Mouse (Mus musculus): Measurements from ENCODE around the gene Ift20. TPM values are rescaled to one million over a fixed set of nuclear protein-coding genes. Genes with fewer than 3 reads are reported as not detected.
"Not testable (repeated sequence)": the region's sequence is repeated elsewhere in the genome, so short reads cannot be mapped to it uniquely, and the experiment has no call there.

Ift20 gene
- total RNA-seq, 2 experiments from 2014 or later, result 77.7 to 80.2 TPM

DNA sequence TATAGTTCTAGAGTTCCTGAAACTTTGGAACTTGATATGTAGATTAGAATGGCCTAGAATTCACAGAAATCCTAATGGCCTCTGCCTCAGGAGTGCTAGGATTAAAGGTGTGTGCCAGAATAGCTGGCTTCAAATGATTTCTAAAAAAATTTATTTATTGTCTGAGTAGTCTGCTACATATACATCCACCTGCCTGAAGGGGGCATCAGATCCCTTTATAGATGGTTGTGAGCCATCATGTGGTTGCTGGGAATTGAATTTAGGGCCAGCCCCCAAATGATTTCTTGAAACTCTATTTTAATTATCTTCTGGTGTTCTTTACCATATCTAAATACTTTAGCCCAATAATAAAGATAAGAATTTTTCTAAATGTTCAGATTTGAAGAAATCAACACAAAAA, 49.9 kb downstream of the Ift20 start:
- Histone ChIP-seq H3K4me3 (no peak overlapping the region), H3K27ac (no peak overlapping the region)
- TF ChIP-seq CTCF (conservative IDR thresholded peaks at IDR 0.05), result peak; percentile 54
- no peak for DNase-seq (ENCODE audit: low spot score in 2 of 2)

DNA sequence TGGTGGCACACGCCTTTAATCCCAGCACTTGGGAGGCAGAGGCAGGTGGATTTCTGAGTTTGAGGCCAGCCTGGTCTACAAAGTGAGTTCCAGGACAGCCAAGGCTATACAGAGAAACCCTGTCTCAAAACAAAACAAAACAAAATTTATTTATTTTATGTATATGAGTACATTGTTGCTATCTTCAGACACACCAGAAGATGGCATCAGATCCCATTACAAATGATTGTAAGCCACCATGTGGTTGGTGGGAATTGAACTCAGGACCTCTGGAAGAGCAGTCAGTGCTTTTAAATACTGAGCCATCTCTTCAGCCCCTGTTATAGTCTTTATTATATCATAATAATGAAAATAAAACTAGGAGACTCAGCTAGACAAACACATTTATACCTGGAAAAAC, 51.5 kb downstream of the Ift20 start:
- not testable (repeated sequence) for H3K27ac ChIP-seq; H3K4me3 ChIP-seq; DNase-seq (ENCODE audit: low spot score in 2 of 2)
- peak; percentile 60 for TF ChIP-seq CTCF (conservative IDR thresholded peaks at IDR 0.05)

Other genes starting within 250 kb of the Ift20 start
- gene BC030499, start 245.5 kb upstream of the Ift20 start, total RNA-seq (2021), result 10 to 100 TPM in 1 of 2 experiments, 1 to 10 TPM in 1; 5.6 to 12.2 TPM
- gene Spag5, start 234.8 kb upstream of the Ift20 start, total RNA-seq (2021), result 1 to 10 TPM; 8.3 to 8.5 TPM
- gene Aldoc, start 213.4 kb upstream of the Ift20 start, total RNA-seq (2021), result 100 to 1,000 TPM; 853 to 900 TPM
- 10 to 100 TPM; 58.2 to 59.9 TPM for gene Pigs, start 207.9 kb upstream of the Ift20 start, total RNA-seq (2021)
- gene Unc119, start 192.9 kb upstream of the Ift20 start, total RNA-seq (2021), result 10 to 100 TPM; 27.8 to 33.9 TPM
- not detected for gene Foxn1, start 149.8 kb upstream of the Ift20 start, total RNA-seq (2021)
- gene Slc13a2, start 114.1 kb upstream of the Ift20 start, total RNA-seq (2021), result not detected
- gene Slc46a1, start 70.7 kb upstream of the Ift20 start, total RNA-seq (2021), result 10 to 100 TPM; 11.7 to 12.3 TPM
- gene Sarm1, start 38.6 kb upstream of the Ift20 start, total RNA-seq (2021), result 10 to 100 TPM; 39.2 to 45.4 TPM
- 10 to 100 TPM; 59.6 to 69.2 TPM for gene Vtn, start 37.3 kb upstream of the Ift20 start, total RNA-seq (2021)
- 1 to 10 TPM; 4.5 to 4.7 TPM for gene Sebox, start 32.9 kb upstream of the Ift20 start, total RNA-seq (2021)
- 10 to 100 TPM; 44.2 to 45.7 TPM for gene Tmem199, start 24.2 kb upstream of the Ift20 start, total RNA-seq (2021)
- gene Poldip2, start 24.2 kb upstream of the Ift20 start, total RNA-seq (2021), result 100 to 1,000 TPM; 121 to 122 TPM
- 10 to 100 TPM; 29.9 to 31.3 TPM for gene Tnfaip1, start within 50 bp of the Ift20 start, total RNA-seq (2021)
- gene Tmem97, start 14.4 kb downstream of the Ift20 start, total RNA-seq (2021), result 10 to 100 TPM; 10.6 to 12.2 TPM
- gene Nlk, start 161.0 kb downstream of the Ift20 start, total RNA-seq (2021), result 10 to 100 TPM; 39.3 to 43.0 TPM
- 10 to 100 TPM; 20.0 to 20.7 TPM for gene Ccnq, start 215.4 kb downstream of the Ift20 start, total RNA-seq (2021)

All from layer of hippocampus, adult 2 months (tissue).